ENCODE assay signal across 33 mouse cellular contexts in genomic region chr5:38902889-38903288, GRCm38 (mm10). TPM values are rescaled to one million over a fixed set of nuclear protein-coding genes. Genes with fewer than 3 reads are reported as not detected.
DNase-seq lines count a peak whose midpoint lies in the region; TF ChIP-seq lines count a peak whose summit lies in the region.
"Had no signal": no experiment of that assay in that cellular context is flagged by ENCODE, and none has a peak within 500 bp of the region (broad histone marks: within the 10 kb centered on the region; RNA-seq: fewer than 3 reads in every experiment).

No protein-coding gene starts in this region.

- no peaks in the 10 kb centered on the region for H3K27me3 ChIP-seq in heart, embryonic 10.5 days (ENCODE audit: insufficient read depth, poor library complexity, severe bottlenecking)
- H3K27me3 ChIP-seq: embryonic facial prominence, embryonic 15.5 days; forebrain, embryonic 13.5 days; heart, embryonic 13.5 days; hindbrain, embryonic 12.5 days; limb, embryonic 15.5 days; liver, embryonic 13.5 days; megakaryocyte, embryonic 14.5 days; midbrain, embryonic 12.5 days; neural tube, embryonic 13.5 days had no signal

- DNase-seq in gastrocnemius, adult 2 months, result peak; percentile 43
- no peak for DNase-seq in gastrocnemius, postnatal 14 days
- peak; percentile 58 for DNase-seq in heart, adult 8-10 months (ENCODE audit: low spot score)
- no peak for DNase-seq in heart, embryonic 10.5 days (ENCODE audit: low spot score)
- peak; percentile 24 for DNase-seq in heart, postnatal 25 days (ENCODE audit: low spot score)
- no peak for DNase-seq in urinary bladder, adult 2 months (ENCODE audit: low spot score)
- DNase-seq: adrenal gland, adult 2 months; adrenal gland, postnatal 36 days; B cell, adult 2 months; cerebellum, postnatal 10 days; kidney, adult 8-10 months; kidney, postnatal 4 days; layer of hippocampus, postnatal 36 days; liver, embryonic 13.5 days; lung, adult 18-20 months; lung, postnatal 4 days; right cerebral cortex, postnatal 4 days; thymus, postnatal 4 days had no signal

- H3K27ac ChIP-seq in gastrocnemius, adult 2 months, result peak overlapping the region; percentile 40; the same call in 1 of the 2 replicates
- H3K27ac ChIP-seq in heart, embryonic 10.5 days, result no peak overlapping the region
- H3K27ac ChIP-seq: embryonic facial prominence, embryonic 15.5 days; forebrain, embryonic 13.5 days; heart, embryonic 13.5 days; hindbrain, embryonic 12.5 days; kidney, postnatal 0 days; limb, embryonic 10.5 days; limb, embryonic 15.5 days; liver, embryonic 13.5 days; midbrain, embryonic 12.5 days; neural tube, embryonic 13.5 days had no signal

- H3K9me3 ChIP-seq in heart, embryonic 10.5 days, result no peaks in the 10 kb centered on the region
- H3K9me3 ChIP-seq: embryonic facial prominence, embryonic 15.5 days; forebrain, embryonic 13.5 days; heart, embryonic 13.5 days; hindbrain, embryonic 12.5 days; limb, embryonic 10.5 days; limb, embryonic 15.5 days; liver, embryonic 13.5 days; midbrain, embryonic 12.5 days; neural tube, embryonic 13.5 days had no signal

- no peak overlapping the region for H3K4me3 ChIP-seq in gastrocnemius, adult 2 months
- H3K4me3 ChIP-seq in heart, embryonic 10.5 days, result no peak overlapping the region
- H3K4me3 ChIP-seq: embryonic facial prominence, embryonic 15.5 days; forebrain, embryonic 13.5 days; heart, embryonic 13.5 days; hindbrain, embryonic 12.5 days; limb, embryonic 10.5 days; limb, embryonic 15.5 days; liver, embryonic 13.5 days; megakaryocyte, embryonic 14.5 days; midbrain, embryonic 12.5 days; myocyte; neural tube, embryonic 13.5 days had no signal

- no peaks in the 10 kb centered on the region for H3K36me3 ChIP-seq in heart, embryonic 10.5 days
- H3K36me3 ChIP-seq: embryonic facial prominence, embryonic 15.5 days; heart, embryonic 13.5 days; hindbrain, embryonic 12.5 days; limb, embryonic 10.5 days; limb, embryonic 15.5 days; liver, embryonic 13.5 days; midbrain, embryonic 12.5 days; neural tube, embryonic 13.5 days had no signal

- intact Hi-C loops in gastrocnemius, adult 2 months (cut with DNase I), result no loop called here
- intact Hi-C loops in gastrocnemius, postnatal 14 days (cut with DNase I; ENCODE audit: low total_unique reads), result no loop called here
- intact Hi-C loops in heart, postnatal 25 days (cut with DNase I), result no loop called here

- H3K4me1 ChIP-seq in heart, embryonic 10.5 days, result no peaks in the 10 kb centered on the region
- H3K4me1 ChIP-seq: embryonic facial prominence, embryonic 15.5 days; forebrain, embryonic 13.5 days; heart, embryonic 13.5 days; hindbrain, embryonic 12.5 days; limb, embryonic 10.5 days; limb, embryonic 15.5 days; liver, embryonic 13.5 days; midbrain, embryonic 12.5 days; neural tube, embryonic 13.5 days had no signal

- WGBS in heart, embryonic 10.5 days, result 65% methylated on average over 3 of the region's 3 CpGs

- no peak for TF ChIP-seq CTCF in gastrocnemius, adult 2 months (IDR thresholded peaks at IDR 0.05)

RNA-seq across cellular contexts. Expression of gene Clnk, which starts 26.3 kb away (rescaled TPM):
- total RNA-seq in gastrocnemius, adult 2 months (2021), result not detected
- total RNA-seq in gastrocnemius, postnatal 14 days (2021), result not detected
- total RNA-seq in heart, adult 8-10 months (2022), result not detected
- not detected in 2 replicates for polyA plus RNA-seq in heart, embryonic 10.5 days (2016; fragmentation: Nextera tagmentation; extraction: Ambion mirVana)
- total RNA-seq in heart, postnatal 25 days (2021), result not detected
- polyA plus RNA-seq in urinary bladder, adult 2 months (2012; rRNA removed), result 0.17 and 0.22 TPM in 2 replicates
- total RNA-seq: adrenal gland, adult 2 months; adrenal gland, postnatal 36 days; heart, postnatal 10 days; layer of hippocampus, postnatal 36 days; midbrain, postnatal 0 days had no signal
- polyA plus RNA-seq: activated CD4-positive, CD25-positive, alpha-beta regulatory T cell, adult 4 months; adrenal gland, adult 2 months; kidney, postnatal 0 days; liver, embryonic 13.5 days; lung, postnatal 0 days; myocyte; neural tube, embryonic 13.5 days had no signal

Comparison
In these comparisons a context has a peak if more than half of its experiments do, and no peak if none do; other contexts are left out.
1. DNase-seq: peak in gastrocnemius, adult 2 months (single experiment), heart, adult 8-10 months (single experiment) and heart, postnatal 25 days (single experiment); none in gastrocnemius, postnatal 14 days (single experiment), heart, embryonic 10.5 days (single experiment) and urinary bladder, adult 2 months (single experiment).